Mouse (Mus musculus) liver, embryonic 15.5 days (tissue): ENCODE data around the gene Mdk. TPM values are rescaled to one million over a fixed set of nuclear protein-coding genes. Genes with fewer than 3 reads are reported as not detected.

ENCODE experiments used
- ATAC-seq: fragments of 200-750 bp; cut with Nextera tagmentation; 2 replicates; pipeline ENCODE4 v1.8.0; 2017; ENCODE audit warnings: moderate number of reproducible peaks, mild to moderate bottlenecking, moderate library complexity; ENCODE audit not compliant: insufficient read depth
- H3K27ac ChIP-seq: fragments of 300-500 bp; sonication (generic); replicated peaks from 2 replicates; pipeline ENCODE4 v1.5.1; 2015; ENCODE audit warnings: mild to moderate bottlenecking, inconsistent platforms
- H3K27me3 ChIP-seq: fragments of 300-500 bp; sonication (generic); 2 replicates; pipeline ENCODE4 v1.6.1; 2015; ENCODE audit warnings: mild to moderate bottlenecking, inconsistent platforms
- H3K36me3 ChIP-seq: fragments of 300-500 bp; sonication (generic); replicated peaks from 2 replicates; pipeline ENCODE4 v1.6.1; 2015; ENCODE audit warnings: moderate library complexity, mild to moderate bottlenecking, inconsistent platforms
- H3K4me1 ChIP-seq: fragments of 300-500 bp; sonication (generic); replicated peaks from 2 replicates; pipeline ENCODE4 v1.6.1; 2015; ENCODE audit warnings: inconsistent platforms
- H3K4me2 ChIP-seq: fragments of 300-500 bp; sonication (generic); 2 replicates; pipeline ENCODE4 v1.6.1; 2015; ENCODE audit warnings: moderate library complexity, mild to moderate bottlenecking, inconsistent platforms
- H3K4me3 ChIP-seq: fragments of 300-500 bp; sonication (generic); replicated peaks from 2 replicates; pipeline ENCODE4 v1.5.1; 2015; ENCODE audit warnings: mild to moderate bottlenecking, inconsistent platforms
- H3K9ac ChIP-seq: fragments of 300-500 bp; sonication (generic); 2 replicates; pipeline ENCODE4 v1.6.1; 2015; ENCODE audit warnings: moderate library complexity, mild to moderate bottlenecking, inconsistent platforms
- H3K9me3 ChIP-seq: fragments of 300-500 bp; sonication (generic); replicated peaks from 2 replicates; pipeline ENCODE4 v1.6.1; 2016; ENCODE audit warnings: inconsistent platforms
- WGBS: fragments of 180-500 bp; shearing (Covaris S2); methylation state at CpG from one replicate; pipeline ENCODE4 v1.1.7; 2015; ENCODE audit warnings: mixed read lengths; ENCODE audit not compliant: insufficient replicate concordance; 5-methylcytosine and 5-hydroxymethylcytosine counted together
- microRNA-seq: library from miRNA; unstranded; fragments of <30 nt; microRNA quantifications from one replicate; pipeline ENCODE4, GENCODE M21; 2016
- polyA plus RNA-seq: library from polyadenylated mRNA; unstranded; fragments of >200 nt; fragmentation: Nextera tagmentation; extraction: Ambion mirVana; gene quantifications from 2 replicates; pipeline ENCODE4 v1.2.1, GENCODE M21; 2015

The Mdk gene
- polyA plus RNA-seq, 1 experiment from 2014 or later, result 15.2 TPM

DNA sequence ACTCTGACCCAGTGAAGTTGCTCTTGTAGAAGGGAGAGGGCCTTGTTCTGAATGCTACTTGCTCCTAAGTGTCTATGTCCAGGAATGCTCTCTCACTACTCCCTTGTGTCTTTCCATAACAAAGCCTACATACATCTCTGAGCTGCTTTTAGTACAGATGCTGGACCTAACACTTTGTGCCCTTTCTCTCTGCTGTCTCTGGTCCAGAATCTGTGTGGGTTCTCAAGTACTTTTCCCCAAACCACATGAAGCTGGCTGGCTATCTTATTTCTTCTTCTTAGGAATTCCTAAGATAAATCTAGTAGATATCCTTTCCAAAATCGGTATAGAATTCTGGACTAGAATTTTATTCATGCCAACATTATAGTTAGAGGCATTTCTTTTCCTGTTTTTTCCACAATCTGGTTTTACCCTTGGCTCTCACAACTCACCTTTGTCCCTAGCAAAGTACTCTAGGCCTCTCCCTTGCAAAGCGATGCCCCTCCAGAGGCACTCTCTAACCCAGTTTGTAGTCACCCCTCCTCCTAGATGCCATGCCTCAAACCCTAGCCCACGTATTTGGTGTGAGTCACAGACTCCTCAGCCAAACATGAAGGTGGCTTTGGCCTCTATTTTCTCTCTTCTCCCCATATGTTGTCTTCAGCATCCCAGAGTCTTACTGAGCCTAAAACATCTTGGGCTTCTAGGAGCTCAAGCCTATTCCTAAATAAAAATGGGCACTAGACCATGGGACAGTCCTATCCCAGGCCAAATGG lies 28.7 kb downstream of the Mdk start:
- no peak overlapping the region for H3K4me2 ChIP-seq
- H3K4me1 ChIP-seq, result no peaks in the 10 kb centered on the region
- no peak overlapping the region for H3K4me3 ChIP-seq
- H3K27ac ChIP-seq, result no peak overlapping the region
- 76% methylated on average over 3 of the region's 3 CpGs for WGBS
- no peak for ATAC-seq
- no peaks in the 10 kb centered on the region for H3K27me3 ChIP-seq
- no peaks in the 10 kb centered on the region for H3K9me3 ChIP-seq
- H3K9ac ChIP-seq, result no peak overlapping the region
- H3K36me3 ChIP-seq, result peaks cover 20% of the 10 kb centered on the region

DNA sequence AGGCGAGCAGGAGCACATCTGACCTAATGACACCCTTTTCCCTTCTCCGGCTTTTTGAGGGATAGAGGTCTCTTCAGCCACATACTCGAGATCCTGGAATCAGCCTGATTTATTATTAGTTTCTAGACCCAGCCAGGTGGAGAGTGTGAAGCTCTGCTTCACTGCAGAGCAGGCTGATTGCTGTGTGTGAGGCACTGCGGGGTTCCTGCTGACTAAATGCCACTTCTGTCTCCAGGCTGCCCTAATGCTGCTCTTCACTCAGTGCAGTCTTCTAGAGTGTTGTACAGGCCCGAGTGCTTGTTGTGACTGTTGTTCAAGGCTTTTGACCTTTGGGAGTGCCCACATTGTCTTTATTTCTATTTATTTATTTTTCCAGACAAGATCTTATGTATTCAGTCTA lies 29.8 kb downstream of the Mdk start:
- Histone ChIP-seq H3K4me1 (no peaks in the 10 kb centered on the region), H3K27me3 (no peaks in the 10 kb centered on the region), H3K27ac (no peak overlapping the region), H3K4me3 (no peak overlapping the region), H3K4me2 (no peak overlapping the region), H3K9ac (no peak overlapping the region), H3K9me3 (no peaks in the 10 kb centered on the region), H3K36me3 (peaks cover 18% of the 10 kb centered on the region; the same call in 1 of the 2 replicates)
- WGBS, result 66% methylated on average over 5 of the region's 5 CpGs
- no peak for ATAC-seq

DNA sequence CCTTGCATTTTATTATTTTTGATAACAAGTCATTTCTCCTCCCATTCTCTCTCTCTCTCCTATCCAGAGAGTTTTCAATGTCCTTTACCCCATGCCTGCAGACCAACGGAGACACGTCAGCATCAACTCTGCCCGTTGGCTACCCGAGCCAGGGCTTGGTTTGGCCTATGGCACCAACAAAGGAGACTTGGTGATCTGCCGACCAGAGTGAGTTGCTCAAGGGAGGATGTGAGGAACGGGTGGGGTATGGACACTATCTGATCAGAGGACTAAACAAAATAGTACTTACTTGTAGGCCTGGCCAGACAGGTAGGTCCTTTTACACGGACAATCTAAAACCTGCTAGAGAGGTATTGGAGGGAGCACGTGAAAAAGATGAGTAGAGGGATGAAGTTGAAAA lies 31.7 kb downstream of the Mdk start:
- Histone ChIP-seq H3K9me3 (no peaks in the 10 kb centered on the region), H3K27me3 (no peaks in the 10 kb centered on the region), H3K4me1 (no peaks in the 10 kb centered on the region), H3K27ac (no peak overlapping the region), H3K9ac (no peak overlapping the region), H3K4me3 (no peak overlapping the region), H3K4me2 (no peak overlapping the region), H3K36me3 (peaks cover 16% of the 10 kb centered on the region; the same call in 1 of the 2 replicates)
- no peak for ATAC-seq
- 79% methylated on average over 8 of the region's 8 CpGs for WGBS

DNA sequence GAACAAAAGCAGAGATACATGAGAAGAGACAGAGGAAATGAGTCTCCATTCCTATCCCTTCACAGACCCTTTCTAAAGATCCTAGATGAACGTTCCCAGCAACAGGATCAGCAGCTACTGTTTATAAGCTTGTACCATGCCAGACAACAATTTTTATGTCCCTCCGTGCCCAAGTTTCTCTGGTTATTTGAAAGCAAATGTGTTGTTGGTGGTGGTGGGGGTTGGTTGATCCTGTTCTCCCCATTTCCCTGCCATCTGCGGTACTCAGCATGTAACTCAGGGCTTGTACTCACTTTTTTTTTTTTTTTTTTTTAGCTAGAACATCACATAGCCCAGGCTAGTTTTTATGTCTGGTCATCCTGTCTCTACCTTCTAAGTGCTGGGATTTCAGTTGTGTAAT lies 33.0 kb downstream of the Mdk start:
- Histone ChIP-seq H3K4me1 (no peaks in the 10 kb centered on the region), H3K4me2 (no peak overlapping the region), H3K9ac (no peak overlapping the region), H3K27me3 (no peaks in the 10 kb centered on the region), H3K27ac (no peak overlapping the region), H3K36me3 (peaks cover 15% of the 10 kb centered on the region; the same call in 1 of the 2 replicates), H3K4me3 (no peak overlapping the region), H3K9me3 (no peaks in the 10 kb centered on the region)
- 78% methylated on average over 3 of the region's 3 CpGs for WGBS
- ATAC-seq, result no peak

DNA sequence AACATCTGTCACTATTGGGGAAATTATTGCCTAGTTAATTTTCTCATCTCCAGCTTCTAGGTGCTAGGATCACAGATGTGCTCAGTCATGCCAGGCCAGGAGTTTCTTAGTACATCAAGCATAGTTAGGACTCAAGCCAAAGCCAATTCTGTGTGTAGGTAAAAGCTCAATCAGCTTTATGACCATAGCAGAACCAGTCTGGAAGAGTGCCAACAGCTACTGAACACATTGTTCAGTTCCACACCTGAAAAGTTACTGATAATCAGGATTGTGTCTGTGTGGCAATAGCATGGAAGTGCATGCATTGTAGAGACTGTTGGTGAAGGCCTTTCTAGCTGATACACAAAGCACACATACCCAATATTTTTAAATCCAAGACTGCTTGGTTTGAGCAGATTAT lies 34.1 kb downstream of the Mdk start:
- Histone ChIP-seq H3K4me2 (no peak overlapping the region), H3K4me3 (no peak overlapping the region), H3K9ac (no peak overlapping the region), H3K27me3 (no peaks in the 10 kb centered on the region), H3K27ac (no peak overlapping the region), H3K4me1 (no peaks in the 10 kb centered on the region), H3K36me3 (peaks cover 19% of the 10 kb centered on the region; the same call in 1 of the 2 replicates), H3K9me3 (no peaks in the 10 kb centered on the region)
- no peak for ATAC-seq

DNA sequence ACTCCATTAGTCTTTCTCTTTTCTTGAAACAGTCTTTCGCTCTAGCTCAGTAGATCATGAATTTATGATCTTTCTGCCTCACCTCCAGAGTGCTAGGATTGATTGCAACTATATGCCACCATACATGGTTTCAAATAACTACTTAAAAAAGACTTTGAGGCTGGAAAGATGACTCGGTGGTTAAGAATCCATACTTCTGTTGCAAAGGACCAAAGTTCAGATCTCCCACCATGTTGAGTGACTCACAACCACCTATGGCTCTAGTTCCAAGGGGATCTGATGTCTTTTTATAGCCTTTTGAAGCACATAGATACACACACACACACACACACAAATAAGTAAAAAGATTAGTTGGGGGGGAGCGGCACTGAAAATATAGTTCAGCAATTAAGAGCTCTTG lies 36.7 kb downstream of the Mdk start:
- Histone ChIP-seq H3K9ac (no peak overlapping the region), H3K27me3 (no peaks in the 10 kb centered on the region), H3K4me3 (no peak overlapping the region), H3K4me1 (no peaks in the 10 kb centered on the region), H3K27ac (no peak overlapping the region), H3K4me2 (no peak overlapping the region), H3K9me3 (no peaks in the 10 kb centered on the region), H3K36me3 (peaks cover 12% of the 10 kb centered on the region; the same call in 1 of the 2 replicates)
- ATAC-seq, result no peak
- 80% methylated on average over 3 of the region's 3 CpGs for WGBS

DNA sequence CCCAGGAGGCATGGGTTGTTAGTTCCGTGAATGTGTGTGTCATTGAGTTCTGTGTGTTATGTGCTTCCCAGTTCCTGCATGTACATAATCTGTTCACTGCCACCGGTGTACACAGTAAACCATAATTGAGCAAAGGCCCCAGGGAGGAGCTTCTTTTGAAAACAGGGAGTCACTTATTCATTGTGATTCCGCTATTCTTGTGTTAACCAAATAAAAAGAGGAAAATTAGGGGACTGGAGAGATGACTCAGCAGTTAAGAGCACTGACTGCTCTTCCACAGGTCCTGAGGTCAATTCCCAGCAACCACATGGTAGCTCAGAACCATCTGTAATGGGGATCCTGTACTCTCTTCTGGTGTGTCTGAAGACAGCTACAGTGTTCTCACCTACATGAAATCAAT lies 37.4 kb downstream of the Mdk start:
- Histone ChIP-seq H3K9me3 (no peaks in the 10 kb centered on the region), H3K4me3 (no peak overlapping the region), H3K27ac (no peak overlapping the region), H3K9ac (no peak overlapping the region), H3K36me3 (0 out of 2 replicates have a peak, but pooled peaks cover 7% of the 10 kb centered on the region), H3K4me2 (no peak overlapping the region), H3K4me1 (no peaks in the 10 kb centered on the region), H3K27me3 (no peaks in the 10 kb centered on the region)
- WGBS, result 78% methylated on average over 3 of the region's 3 CpGs
- no peak for ATAC-seq

DNA sequence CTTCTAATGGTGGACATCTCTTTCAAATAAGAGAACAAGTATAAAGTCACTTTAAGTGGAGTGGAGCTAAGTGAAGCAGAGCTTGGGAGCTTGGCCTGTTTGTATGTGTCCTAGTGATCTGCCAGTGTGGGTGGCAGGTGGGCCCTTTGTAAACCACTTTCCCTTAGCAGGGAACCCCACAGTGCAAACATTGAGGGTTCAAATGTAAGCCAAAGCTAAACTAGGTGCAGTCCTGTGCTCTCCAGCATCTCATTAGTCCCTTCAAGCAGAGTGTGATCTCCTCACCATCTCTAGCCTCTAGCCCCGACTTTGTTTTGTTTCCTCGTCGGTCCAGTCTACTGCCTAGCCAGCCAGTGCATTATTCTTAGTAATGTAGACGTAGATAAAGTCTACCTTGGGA lies 47.5 kb downstream of the Mdk start:
- Histone ChIP-seq H3K9ac (no peak overlapping the region), H3K9me3 (no peaks in the 10 kb centered on the region), H3K4me2 (no peak overlapping the region), H3K36me3 (peaks cover 14% of the 10 kb centered on the region), H3K27ac (no peak overlapping the region), H3K4me1 (no peaks in the 10 kb centered on the region), H3K27me3 (no peaks in the 10 kb centered on the region), H3K4me3 (no peak overlapping the region)
- ATAC-seq, result no peak
- 75% methylated on average over 4 of the region's 4 CpGs for whole genome bisulfite sequencing

DNA sequence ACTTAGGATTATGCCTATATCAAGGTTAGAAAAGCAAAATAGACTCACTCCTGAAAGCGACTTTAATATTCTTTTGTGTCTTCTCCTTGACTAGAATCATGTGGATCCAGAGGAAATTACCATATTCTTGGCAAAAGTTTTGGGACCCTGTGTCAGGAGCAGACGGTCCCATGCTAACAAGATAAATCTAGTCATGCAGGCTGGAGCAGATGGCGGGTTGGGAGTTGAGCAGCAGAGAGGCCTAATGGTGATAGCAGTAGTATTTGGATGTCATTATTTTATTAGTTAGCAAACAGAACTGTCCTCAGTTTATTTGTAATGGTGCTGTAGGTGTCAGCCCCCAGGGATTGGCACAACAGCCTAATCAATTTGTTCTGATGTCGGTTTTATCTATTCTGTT lies 48.1 kb downstream of the Mdk start:
- Histone ChIP-seq H3K4me1 (0 out of 2 replicates have a peak, but pooled peaks cover under 1% of the 10 kb centered on the region), H3K36me3 (peaks cover 14% of the 10 kb centered on the region), H3K27ac (no peak overlapping the region), H3K4me3 (no peak overlapping the region), H3K9me3 (no peaks in the 10 kb centered on the region), H3K9ac (no peak overlapping the region), H3K27me3 (no peaks in the 10 kb centered on the region), H3K4me2 (no peak overlapping the region)
- 63% methylated on average over 4 of the region's 4 CpGs for WGBS
- ATAC-seq, result no peak

Small RNA genes within 50 kb of the gene (microRNA-seq; reads per million reads assigned to microRNA genes)
- gene Mir6999, result not detected

Other genes starting within 250 kb of the Mdk start
- 13.4 and 14.1 TPM in 2 replicates for gene Atg13, start 221.7 kb downstream of the Mdk start, polyA plus RNA-seq
- gene Harbi1, start 221.4 kb downstream of the Mdk start, polyA plus RNA-seq, result 6.7 and 8.3 TPM in 2 replicates
- gene Ambra1, start 202.2 kb downstream of the Mdk start, polyA plus RNA-seq, result 5.2 and 6.1 TPM in 2 replicates
- 0.13 TPM in 1 of 2 replicates, not detected in the other for gene Chrm4, start 5.0 kb downstream of the Mdk start, polyA plus RNA-seq
- gene Gm9821, start 13.4 kb upstream of the Mdk start, polyA plus RNA-seq, result 0.89 and 1.1 TPM in 2 replicates
- gene Dgkz, start 43.6 kb upstream of the Mdk start, polyA plus RNA-seq, result 21.2 and 26.6 TPM in 2 replicates
- gene Creb3l1, start 92.2 kb upstream of the Mdk start, polyA plus RNA-seq, result 1.1 and 1.3 TPM in 2 replicates
- 2.6 and 3.2 TPM in 2 replicates for gene Phf21a, start 160.8 kb upstream of the Mdk start, polyA plus RNA-seq